Mouse (Mus musculus) stomach, embryonic 14.5 days (tissue): ENCODE measurements at regions not wholly inside any gene's neighbourhood (a gene's known extent, or its start where the extent isn't known, plus 50 kb on each side); places are given as distances from the start of the nearest gene placed in this dataset.

Experiments
- ATAC-seq: fragments of 200-750 bp; cut with Nextera tagmentation; 2 replicates; pipeline ENCODE4 v1.8.0; 2017; ENCODE audit warnings: low read depth, moderate TSS enrichment; ENCODE audit not compliant: insufficient number of reproducible peaks, insufficient read depth, low FRiP score
- H3K27ac ChIP-seq: fragments of 300-500 bp; sonication (generic); 2 replicates; pipeline ENCODE4 v1.5.1; 2014; ENCODE audit warnings: mild to moderate bottlenecking, low read length, moderate library complexity, mixed read lengths
- H3K27me3 ChIP-seq: fragments of 300-500 bp; sonication (generic); 2 replicates; pipeline ENCODE4 v1.6.1; 2014; ENCODE audit warnings: low read length, control low read depth, mixed read lengths; ENCODE audit not compliant: control insufficient read depth, insufficient read depth
- H3K36me3 ChIP-seq: fragments of 300-500 bp; sonication (generic); 2 replicates; pipeline ENCODE4 v1.6.1; 2014; ENCODE audit warnings: mild to moderate bottlenecking, control low read depth, low read length, moderate library complexity, mixed read lengths; ENCODE audit not compliant: control insufficient read depth, insufficient read depth
- H3K4me1 ChIP-seq: fragments of 300-500 bp; sonication (generic); 2 replicates; pipeline ENCODE4 v1.6.1; 2014; ENCODE audit warnings: low read length, control low read depth, mixed read lengths; ENCODE audit not compliant: control insufficient read depth, insufficient read depth
- H3K4me2 ChIP-seq: fragments of 300-500 bp; sonication (generic); replicated peaks from 2 replicates; pipeline ENCODE4 v1.6.1; 2014; ENCODE audit warnings: low read depth, low read length, control low read depth
- H3K4me3 ChIP-seq: fragments of 300-500 bp; sonication (generic); 2 replicates; pipeline ENCODE4 v1.5.1; 2014; ENCODE audit warnings: low read depth, low read length, control low read depth
- H3K9ac ChIP-seq: fragments of 300-500 bp; sonication (generic); replicated peaks from 2 replicates; pipeline ENCODE4 v1.6.1; 2014; ENCODE audit warnings: low read depth, mild to moderate bottlenecking, control low read depth, low read length, moderate library complexity, mixed read lengths
- H3K9me3 ChIP-seq: fragments of 300-500 bp; sonication (generic); 2 replicates; pipeline ENCODE4 v1.6.1; 2016; ENCODE audit warnings: low read depth, low read length, control low read depth; ENCODE audit not compliant: control insufficient read depth
- WGBS: fragments of 180-500 bp; shearing (Covaris S2); extraction: QIAGEN DNeasy Blood & Tissue Kit; methylation state at CpG from one replicate; pipeline ENCODE4 v1.1.7; 2014; 5-methylcytosine and 5-hydroxymethylcytosine counted together

- no peaks in the 10 kb centered on the region for H3K9me3 ChIP-seq
- no peak overlapping the region for H3K9ac ChIP-seq
- no peak overlapping the region for H3K27ac ChIP-seq
- WGBS, result 69% methylated on average over 7 of the region's 7 CpGs
- H3K27me3 ChIP-seq, result no peaks in the 10 kb centered on the region
- H3K4me3 ChIP-seq, result no peak overlapping the region
- H3K4me1 ChIP-seq, result no peaks in the 10 kb centered on the region
- no peak overlapping the region for H3K4me2 ChIP-seq
- H3K36me3 ChIP-seq, result no peaks in the 10 kb centered on the region
- ATAC-seq, result no peak
These were observed 103.4 kb downstream of the Tmem170b start for GRCm38 (mm10) chr13:41709071-41709470.

DNA sequence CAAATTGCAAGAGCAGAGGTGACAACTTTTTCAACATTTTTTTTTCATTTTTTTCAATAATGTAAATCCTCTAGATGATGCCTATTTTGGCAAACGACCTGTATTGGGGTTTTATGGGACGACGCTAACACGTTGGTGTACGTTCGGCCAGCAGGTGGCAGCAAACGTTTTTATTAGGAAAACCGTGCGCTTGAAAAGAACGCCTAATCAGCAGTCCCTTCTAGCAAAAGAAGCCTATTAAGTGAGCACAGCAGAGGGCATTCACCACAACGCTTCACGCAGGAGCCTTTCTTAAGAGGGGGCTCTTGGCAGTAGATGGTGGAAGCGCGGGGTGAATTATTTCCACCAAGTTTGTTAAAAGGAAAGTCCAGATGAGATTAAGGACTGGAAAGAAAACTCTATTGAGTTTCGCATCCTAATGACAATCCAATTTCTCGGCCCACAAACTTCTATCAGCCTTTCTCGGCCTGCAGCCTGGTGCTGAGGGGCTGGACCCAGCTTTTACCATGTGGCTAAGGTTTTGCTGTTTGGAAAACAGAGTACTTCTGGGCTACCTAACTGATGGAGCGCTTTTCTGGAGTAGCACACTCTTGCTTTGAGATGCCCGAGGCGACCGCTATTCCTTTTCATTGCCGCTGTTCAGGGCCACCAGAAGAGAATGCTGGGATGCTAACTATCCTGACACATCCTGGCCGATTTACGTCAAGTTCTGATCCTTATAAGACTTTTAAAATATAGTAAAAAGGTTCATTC lies 103.9 kb downstream of the Tmem170b start:
- WGBS, result 38% methylated on average over 24 of the region's 24 CpGs
- H3K36me3 ChIP-seq, result no peaks in the 10 kb centered on the region
- H3K27ac ChIP-seq, result no peak overlapping the region
- H3K4me1 ChIP-seq, result no peaks in the 10 kb centered on the region
- no peak overlapping the region for H3K4me2 ChIP-seq
- H3K9me3 ChIP-seq, result no peaks in the 10 kb centered on the region
- H3K9ac ChIP-seq, result no peak overlapping the region
- no peak overlapping the region for H3K4me3 ChIP-seq
- ATAC-seq, result peak; percentile 58; the same call in 1 of the 2 replicates
- no peaks in the 10 kb centered on the region for H3K27me3 ChIP-seq

DNA sequence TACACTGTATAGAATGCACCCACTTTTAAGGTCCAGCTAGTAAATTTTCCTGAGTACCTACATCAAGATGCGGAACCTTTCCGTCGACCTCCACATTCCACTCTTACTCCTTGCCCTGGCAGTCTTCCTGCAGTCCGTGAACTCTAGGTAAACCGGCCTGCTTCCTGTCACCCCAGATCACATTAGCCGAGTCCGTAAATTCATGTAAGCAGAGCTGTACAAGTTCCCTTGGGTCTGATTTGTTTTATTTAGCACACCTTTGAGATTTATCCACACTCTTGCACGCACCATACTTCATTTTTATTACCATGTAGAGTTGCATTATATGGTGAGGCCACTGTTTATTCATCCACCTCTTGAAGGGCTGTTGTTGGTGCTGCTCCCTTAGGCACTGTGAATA lies 106.9 kb downstream of the Tmem170b start:
- no peaks in the 10 kb centered on the region for H3K4me1 ChIP-seq
- whole genome bisulfite sequencing, result 37% methylated on average over 8 of the region's 8 CpGs
- ATAC-seq, result no peak
- no peak overlapping the region for H3K4me2 ChIP-seq
- H3K27me3 ChIP-seq, result no peaks in the 10 kb centered on the region
- H3K9ac ChIP-seq, result no peak overlapping the region
- H3K4me3 ChIP-seq, result no peak overlapping the region
- H3K27ac ChIP-seq, result no peak overlapping the region
- no peaks in the 10 kb centered on the region for H3K36me3 ChIP-seq
- no peaks in the 10 kb centered on the region for H3K9me3 ChIP-seq
